Mouse (Mus musculus): ENCODE data around the gene Sh2b1. TPM values are rescaled to one million over a fixed set of nuclear protein-coding genes. Genes with fewer than 3 reads are reported as not detected.

The Sh2b1 gene
- polyA plus RNA-seq, 2 experiments: 8.3 to 12.4 TPM

DNA sequence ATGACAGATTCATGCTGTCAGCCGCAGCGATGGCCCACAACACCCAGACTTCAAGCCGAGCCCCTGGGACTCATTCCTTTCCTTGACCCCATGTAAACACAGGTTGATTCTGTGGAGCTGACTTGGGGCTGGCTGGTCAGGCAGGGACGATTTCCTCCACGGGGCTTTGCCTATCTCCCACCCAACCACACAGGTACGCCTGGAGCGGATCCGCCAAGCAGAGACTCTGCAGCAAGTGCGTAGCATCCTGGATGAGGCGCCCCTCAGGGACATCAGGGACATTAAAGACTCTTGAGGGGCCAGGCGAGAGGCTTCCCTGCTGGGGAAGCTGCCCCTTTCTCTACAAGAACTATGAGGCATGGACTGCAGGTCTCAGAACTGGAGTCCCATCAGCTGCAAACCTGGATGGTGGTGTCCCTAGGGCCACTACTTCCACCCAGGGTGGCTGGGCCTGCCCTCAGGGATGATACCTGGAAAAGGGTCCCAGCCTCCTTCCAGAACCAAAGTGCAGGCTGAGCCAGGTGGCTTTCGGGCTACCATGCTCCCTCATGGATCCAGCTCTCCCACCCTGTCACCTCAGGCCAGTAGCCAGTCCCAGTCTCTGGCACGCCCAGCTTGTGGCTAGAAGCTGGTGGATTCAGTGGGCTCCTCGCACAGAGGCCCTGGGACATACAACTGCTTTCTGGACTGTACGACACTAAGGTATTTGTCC, 30.0 kb downstream of the Sh2b1 start:
- Histone ChIP-seq H3K27ac (no peak overlapping the region), H3K4me3 (ENCODE audit: insufficient read depth in 1 of 2, low read depth in 2 of 2, low read length in 2 of 2) (no peak overlapping the region), H3K36me3 (replicated peaks; ENCODE audit: control insufficient read depth, insufficient read depth, low read depth) (no peaks in the 10 kb centered on the region), H3K9me3 (ENCODE audit: control insufficient read depth, low read length) (no peaks in the 10 kb centered on the region), H3K27me3 (ENCODE audit: control insufficient read depth, insufficient read depth, low read length) (no peaks in the 10 kb centered on the region), H3K9ac (replicated peaks) (no peak overlapping the region), H3K4me2 (ENCODE audit: low read depth) (no peak overlapping the region), H3K4me1 (replicated peaks; ENCODE audit: control insufficient read depth in 2 of 2, insufficient read depth in 2 of 2, low read length in 1 of 2) (no peaks in the 10 kb centered on the region)
- WGBS (ENCODE audit: insufficient replicate concordance): 77% methylated on average over 15 of the region's 15 CpGs
- TF ChIP-seq EP300 (IDR thresholded peaks at IDR 0.05; ENCODE audit: low read depth): no peak
- TF ChIP-seq CTCF (IDR thresholded peaks at IDR 0.05; ENCODE audit: low read depth): no peak
- ATAC-seq (ENCODE audit: insufficient read depth): no peak
- no peak for DNase-seq (ENCODE audit: low read depth in 3 of 3, low spot score in 3 of 3)

DNA sequence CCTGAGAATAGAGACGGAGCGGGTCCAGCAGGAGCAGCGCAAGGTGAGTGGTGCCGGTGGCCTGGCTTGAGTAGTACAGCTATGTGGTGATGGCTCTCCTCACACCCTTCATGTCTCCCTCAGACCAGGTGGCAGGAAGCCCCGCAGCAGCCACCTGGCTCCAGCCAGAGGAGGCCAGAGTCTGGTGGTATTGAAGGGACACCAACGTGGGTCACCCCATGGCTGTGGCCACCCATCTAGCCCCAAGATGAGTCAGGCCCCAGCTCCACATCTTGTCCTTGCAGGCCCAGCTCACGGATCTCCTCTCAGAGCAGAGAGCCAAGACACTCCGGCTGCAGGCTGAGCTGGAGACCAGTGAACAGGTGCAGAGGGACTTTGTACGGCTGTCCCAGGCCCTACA, 30.7 kb downstream of the Sh2b1 start:
- Histone ChIP-seq H3K4me3 (ENCODE audit: insufficient read depth in 1 of 2, low read depth in 2 of 2, low read length in 2 of 2) (no peak overlapping the region), H3K9ac (replicated peaks) (no peak overlapping the region), H3K36me3 (replicated peaks; ENCODE audit: control insufficient read depth, insufficient read depth, low read depth) (no peaks in the 10 kb centered on the region), H3K4me2 (ENCODE audit: low read depth) (no peak overlapping the region), H3K27me3 (ENCODE audit: control insufficient read depth, insufficient read depth, low read length) (no peaks in the 10 kb centered on the region), H3K27ac (no peak overlapping the region), H3K4me1 (replicated peaks; ENCODE audit: control insufficient read depth in 2 of 2, insufficient read depth in 2 of 2, low read length in 1 of 2) (no peaks in the 10 kb centered on the region), H3K9me3 (ENCODE audit: control insufficient read depth, low read length) (no peaks in the 10 kb centered on the region)
- ATAC-seq (ENCODE audit: insufficient read depth) (no peak), DNase-seq (ENCODE audit: low read depth in 3 of 3, low spot score in 3 of 3) (no peak)
- 77% methylated on average over 9 of the region's 9 CpGs for WGBS (ENCODE audit: insufficient replicate concordance)
- no peak for TF ChIP-seq CTCF (IDR thresholded peaks at IDR 0.05; ENCODE audit: low read depth)

DNA sequence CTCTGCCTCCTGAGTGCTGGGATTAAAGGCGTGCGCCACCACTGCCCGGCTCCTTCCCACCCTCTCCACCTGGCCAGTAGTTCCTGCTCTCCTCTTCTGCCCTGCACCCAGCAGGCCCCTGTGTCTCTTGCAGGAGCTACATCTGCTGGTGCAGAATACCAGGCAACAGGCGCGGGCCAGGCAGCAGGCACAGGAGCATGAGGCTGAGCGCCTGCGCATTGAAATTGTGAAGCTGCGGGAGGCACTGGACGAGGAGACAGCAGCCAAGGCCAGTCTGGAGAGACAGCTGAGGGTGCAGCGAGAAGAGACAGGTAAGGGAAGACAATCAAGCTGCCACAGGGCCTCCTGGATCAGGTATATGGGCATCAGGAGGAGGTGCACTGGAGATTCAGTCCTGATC, 31.2 kb downstream of the Sh2b1 start:
- 82% methylated on average over 10 of the region's 10 CpGs for WGBS (ENCODE audit: insufficient replicate concordance)
- Histone ChIP-seq H3K4me2 (ENCODE audit: low read depth) (no peak overlapping the region), H3K9ac (replicated peaks) (no peak overlapping the region), H3K27me3 (ENCODE audit: control insufficient read depth, insufficient read depth, low read length) (no peaks in the 10 kb centered on the region), H3K4me3 (ENCODE audit: insufficient read depth in 1 of 2, low read depth in 2 of 2, low read length in 2 of 2) (no peak overlapping the region), H3K4me1 (replicated peaks; ENCODE audit: control insufficient read depth in 2 of 2, insufficient read depth in 2 of 2, low read length in 1 of 2) (no peaks in the 10 kb centered on the region), H3K36me3 (replicated peaks; ENCODE audit: control insufficient read depth, insufficient read depth, low read depth) (no peaks in the 10 kb centered on the region), H3K9me3 (ENCODE audit: control insufficient read depth, low read length) (no peaks in the 10 kb centered on the region), H3K27ac (no peak overlapping the region)
- DNase-seq (ENCODE audit: low read depth in 3 of 3, low spot score in 3 of 3): no peak
- TF ChIP-seq CTCF (IDR thresholded peaks at IDR 0.05; ENCODE audit: low read depth): no peak
- TF ChIP-seq EP300 (IDR thresholded peaks at IDR 0.05; ENCODE audit: low read depth): no peak
- ATAC-seq (ENCODE audit: insufficient read depth): no peak

- Histone ChIP-seq H3K4me1 (replicated peaks; ENCODE audit: control insufficient read depth in 2 of 2, insufficient read depth in 2 of 2, low read length in 1 of 2) (no peaks in the 10 kb centered on the region), H3K27ac (no peak overlapping the region), H3K27me3 (ENCODE audit: control insufficient read depth, insufficient read depth, low read length) (no peaks in the 10 kb centered on the region), H3K4me3 (ENCODE audit: insufficient read depth in 1 of 2, low read depth in 2 of 2, low read length in 2 of 2) (no peak overlapping the region), H3K36me3 (replicated peaks; ENCODE audit: control insufficient read depth, insufficient read depth, low read depth) (no peaks in the 10 kb centered on the region), H3K9ac (replicated peaks) (no peak overlapping the region), H3K9me3 (ENCODE audit: control insufficient read depth, low read length) (no peaks in the 10 kb centered on the region), H3K4me2 (ENCODE audit: low read depth) (no peak overlapping the region)
- no peak for ATAC-seq (ENCODE audit: insufficient read depth)
- TF ChIP-seq CTCF (IDR thresholded peaks at IDR 0.05; ENCODE audit: low read depth) (no peak), EP300 (IDR thresholded peaks at IDR 0.05; ENCODE audit: low read depth) (no peak)
- no peak for DNase-seq (ENCODE audit: low read depth in 3 of 3, low spot score in 3 of 3)
- WGBS (ENCODE audit: insufficient replicate concordance): 86% methylated on average over 9 of the region's 9 CpGs
Observed at GRCm38 (mm10) chr7:126440134-126440533, 35.1 kb downstream of the Sh2b1 start.

- no peak for ATAC-seq (ENCODE audit: insufficient read depth)
- H3K4me2 ChIP-seq (ENCODE audit: low read depth): no peak overlapping the region
- H3K27me3 ChIP-seq (ENCODE audit: control insufficient read depth, insufficient read depth, low read length): no peaks in the 10 kb centered on the region
- no peak overlapping the region for H3K9ac ChIP-seq (replicated peaks)
- no peak overlapping the region for H3K4me3 ChIP-seq (ENCODE audit: insufficient read depth in 1 of 2, low read depth in 2 of 2, low read length in 2 of 2)
- no peak overlapping the region for H3K27ac ChIP-seq
- 17% methylated on average over 8 of the region's 8 CpGs for WGBS (ENCODE audit: insufficient replicate concordance)
- peak; percentile 25 to 37 (median 33) for DNase-seq (ENCODE audit: low read depth in 3 of 3, low spot score in 3 of 3)
- H3K4me1 ChIP-seq (replicated peaks; ENCODE audit: control insufficient read depth in 2 of 2, insufficient read depth in 2 of 2, low read length in 1 of 2): no peaks in the 10 kb centered on the region
- H3K36me3 ChIP-seq (replicated peaks; ENCODE audit: control insufficient read depth, insufficient read depth, low read depth): no peaks in the 10 kb centered on the region
- TF ChIP-seq CTCF (IDR thresholded peaks at IDR 0.05; ENCODE audit: low read depth) (peak; percentile 98), EP300 (IDR thresholded peaks at IDR 0.05; ENCODE audit: low read depth) (no peak)
- H3K9me3 ChIP-seq (ENCODE audit: control insufficient read depth, low read length): no peaks in the 10 kb centered on the region
Observed at GRCm38 (mm10) chr7:126436851-126437250, 38.4 kb downstream of the Sh2b1 start.

Measured in liver, embryonic 14.5 days (tissue).